Mouse (Mus musculus): ENCODE measurements around the gene Tst. TPM values are rescaled to one million over a fixed set of nuclear protein-coding genes. Genes with fewer than 3 reads are reported as not detected.

Tst gene
- polyA plus RNA-seq, 1 experiment from 2014 or later: 88.7 TPM

- Histone ChIP-seq H3K4me2 (peak overlapping the region; percentile 88), H3K4me3 (peak overlapping the region; percentile 74), H3K27ac (peak overlapping the region; percentile 69), H3K27me3 (peaks cover 5% of the 10 kb centered on the region; the same call in 1 of the 2 replicates), H3K4me1 (peaks cover 27% of the 10 kb centered on the region), H3K36me3 (peaks cover under 1% of the 10 kb centered on the region; the same call in 1 of the 2 replicates), H3K9ac (peak overlapping the region; percentile 63), H3K9me3 (no peaks in the 10 kb centered on the region)
- 15% methylated on average over 3 of the region's 3 CpGs for WGBS
- no peak for ATAC-seq (ENCODE audit: borderline replicate concordance, extremely low read depth, low FRiP score, low TSS enrichment)
These were observed 23.4 kb upstream of the Tst start for GRCm38 (mm10) chr15:78429139-78429459.

GRCm38 (mm10) chr15:78428391-78429138, 22.9 kb upstream of the Tst start, which contains the start of gene Kctd17:
Gene Kctd17, plus strand, starts transcription at chr15:78428564.
- Histone ChIP-seq H3K4me1 (peaks cover 27% of the 10 kb centered on the region), H3K4me2 (peak within 1 kb of the TSS; percentile 88), H3K27ac (peak within 1 kb of the TSS; percentile 69), H3K27me3 (peaks cover 6% of the 10 kb centered on the region; the same call in 1 of the 2 replicates), H3K9ac (peak within 1 kb of the TSS; percentile 63), H3K9me3 (no peaks in the 10 kb centered on the region), H3K36me3 (no peaks in the 10 kb centered on the region), H3K4me3 (peak within 1 kb of the TSS; percentile 74)
- under 1% methylated on average over 45 of the region's 52 CpGs for WGBS
- peak; percentile 90 for ATAC-seq (ENCODE audit: borderline replicate concordance, extremely low read depth, low FRiP score, low TSS enrichment)

- 60% methylated on average over 4 of the region's 4 CpGs for WGBS
- Histone ChIP-seq H3K27me3 (peaks cover 6% of the 10 kb centered on the region; the same call in 1 of the 2 replicates), H3K4me1 (peaks cover 29% of the 10 kb centered on the region), H3K9me3 (no peaks in the 10 kb centered on the region), H3K27ac (no peak overlapping the region), H3K4me3 (no peak overlapping the region), H3K9ac (no peak overlapping the region), H3K4me2 (no peak overlapping the region), H3K36me3 (no peaks in the 10 kb centered on the region)
- no peak for ATAC-seq (ENCODE audit: borderline replicate concordance, extremely low read depth, low FRiP score, low TSS enrichment)
These were observed 19.5 kb upstream of the Tst start for GRCm38 (mm10) chr15:78425230-78425629.

GRCm38 (mm10) chr15:78424507-78424906, 18.8 kb upstream of the Tst start:
- peaks cover 22% of the 10 kb centered on the region for H3K4me1 ChIP-seq
- no peak for ATAC-seq (ENCODE audit: borderline replicate concordance, extremely low read depth, low FRiP score, low TSS enrichment)
- H3K9ac ChIP-seq: no peak overlapping the region
- H3K9me3 ChIP-seq: no peaks in the 10 kb centered on the region
- 19% methylated on average over 11 of the region's 11 CpGs for WGBS
- H3K4me3 ChIP-seq: no peak overlapping the region
- no peak overlapping the region for H3K4me2 ChIP-seq
- no peaks in the 10 kb centered on the region for H3K36me3 ChIP-seq
- H3K27ac ChIP-seq: no peak overlapping the region
- peaks cover 6% of the 10 kb centered on the region; the same call in 1 of the 2 replicates for H3K27me3 ChIP-seq

- peak overlapping the region; percentile 35; the same call in 1 of the 2 replicates for H3K4me2 ChIP-seq
- peaks cover 6% of the 10 kb centered on the region; the same call in 1 of the 2 replicates for H3K27me3 ChIP-seq
- no peaks in the 10 kb centered on the region for H3K36me3 ChIP-seq
- peaks cover 5% of the 10 kb centered on the region for H3K4me1 ChIP-seq
- WGBS: 14% methylated on average over 16 of the region's 16 CpGs
- H3K27ac ChIP-seq: no peak overlapping the region
- H3K9me3 ChIP-seq: no peaks in the 10 kb centered on the region
- no peak overlapping the region for H3K4me3 ChIP-seq
- ATAC-seq (ENCODE audit: borderline replicate concordance, extremely low read depth, low FRiP score, low TSS enrichment): 0 out of 2 replicates have a peak, but pooled peaks have one; percentile 70
- H3K9ac ChIP-seq: no peak overlapping the region
These were observed 16.6 kb upstream of the Tst start for GRCm38 (mm10) chr15:78422046-78422956.

GRCm38 (mm10) chr15:78420395-78420794, 14.7 kb upstream of the Tst start:
- H3K36me3 ChIP-seq: no peaks in the 10 kb centered on the region
- no peak overlapping the region for H3K27ac ChIP-seq
- H3K4me3 ChIP-seq: no peak overlapping the region
- ATAC-seq (ENCODE audit: borderline replicate concordance, extremely low read depth, low FRiP score, low TSS enrichment): no peak
- H3K27me3 ChIP-seq: peaks cover 6% of the 10 kb centered on the region; the same call in 1 of the 2 replicates
- no peak overlapping the region for H3K9ac ChIP-seq
- H3K9me3 ChIP-seq: no peaks in the 10 kb centered on the region
- H3K4me1 ChIP-seq: peaks cover 17% of the 10 kb centered on the region
- 78% methylated on average over 13 of the region's 13 CpGs for WGBS
- H3K4me2 ChIP-seq: no peak overlapping the region

- H3K27ac ChIP-seq: peak overlapping the region; percentile 92
- no peak overlapping the region for H3K4me3 ChIP-seq
- no peaks in the 10 kb centered on the region for H3K27me3 ChIP-seq
- H3K4me2 ChIP-seq: no peak overlapping the region
- H3K9me3 ChIP-seq: no peaks in the 10 kb centered on the region
- peak; percentile 72; the same call in 1 of the 2 replicates for ATAC-seq (ENCODE audit: borderline replicate concordance, extremely low read depth, low FRiP score, low TSS enrichment)
- 15% methylated on average over 4 of the region's 4 CpGs for WGBS
- no peaks in the 10 kb centered on the region for H3K36me3 ChIP-seq
- no peak overlapping the region for H3K9ac ChIP-seq
- peaks cover 12% of the 10 kb centered on the region for H3K4me1 ChIP-seq
These were observed 11.2 kb upstream of the Tst start for GRCm38 (mm10) chr15:78416937-78417336.

- 87% methylated on average over 8 of the region's 8 CpGs for WGBS
These were observed 8.4 kb upstream of the Tst start for GRCm38 (mm10) chr15:78414157-78414556.

GRCm38 (mm10) chr15:78413719-78414117, 8.0 kb upstream of the Tst start:
- no peak overlapping the region for H3K4me2 ChIP-seq
- H3K9ac ChIP-seq: no peak overlapping the region
- H3K27me3 ChIP-seq: peaks cover 18% of the 10 kb centered on the region; the same call in 1 of the 2 replicates
- no peak for ATAC-seq (ENCODE audit: borderline replicate concordance, extremely low read depth, low FRiP score, low TSS enrichment)
- 56% methylated on average over 1 of the region's 1 CpGs for WGBS
- peaks cover 27% of the 10 kb centered on the region for H3K4me1 ChIP-seq
- H3K36me3 ChIP-seq: 0 out of 2 replicates have a peak, but pooled peaks cover 3% of the 10 kb centered on the region
- H3K4me3 ChIP-seq: no peak overlapping the region
- H3K27ac ChIP-seq: no peak overlapping the region
- H3K9me3 ChIP-seq: no peaks in the 10 kb centered on the region

More at GRCm38 (mm10) chr15:78414157-78414556, 8.4 kb upstream of the Tst start:
- H3K27me3 ChIP-seq: peaks cover 18% of the 10 kb centered on the region; the same call in 1 of the 2 replicates
- no peak overlapping the region for H3K9ac ChIP-seq
- no peak overlapping the region for H3K4me2 ChIP-seq
- H3K9me3 ChIP-seq: no peaks in the 10 kb centered on the region
- peaks cover 27% of the 10 kb centered on the region for H3K4me1 ChIP-seq
- H3K4me3 ChIP-seq: no peak overlapping the region
- ATAC-seq (ENCODE audit: borderline replicate concordance, extremely low read depth, low FRiP score, low TSS enrichment): no peak
- H3K27ac ChIP-seq: no peak overlapping the region
- H3K36me3 ChIP-seq: 0 out of 2 replicates have a peak, but pooled peaks cover 3% of the 10 kb centered on the region

GRCm38 (mm10) chr15:78413083-78413718, 7.5 kb upstream of the Tst start:
- Histone ChIP-seq H3K9me3 (no peaks in the 10 kb centered on the region), H3K4me3 (no peak overlapping the region), H3K9ac (no peak overlapping the region), H3K36me3 (0 out of 2 replicates have a peak, but pooled peaks cover 3% of the 10 kb centered on the region), H3K27ac (no peak overlapping the region), H3K4me1 (peaks cover 27% of the 10 kb centered on the region), H3K4me2 (no peak overlapping the region), H3K27me3 (peaks cover 18% of the 10 kb centered on the region; the same call in 1 of the 2 replicates)
- ATAC-seq (ENCODE audit: borderline replicate concordance, extremely low read depth, low FRiP score, low TSS enrichment): peak; percentile 29; the same call in 1 of the 2 replicates
- 82% methylated on average over 14 of the region's 14 CpGs for WGBS

- WGBS: 27% methylated on average over 12 of the region's 12 CpGs
- Histone ChIP-seq H3K9me3 (no peaks in the 10 kb centered on the region), H3K4me2 (peak overlapping the region; percentile 50), H3K4me1 (peaks cover 36% of the 10 kb centered on the region), H3K4me3 (peak overlapping the region; percentile 18), H3K9ac (no peak overlapping the region), H3K27me3 (peaks cover 18% of the 10 kb centered on the region; the same call in 1 of the 2 replicates), H3K36me3 (0 out of 2 replicates have a peak, but pooled peaks cover 3% of the 10 kb centered on the region), H3K27ac (no peak overlapping the region)
- no peak for ATAC-seq (ENCODE audit: borderline replicate concordance, extremely low read depth, low FRiP score, low TSS enrichment)
These were observed 3.9 kb upstream of the Tst start for GRCm38 (mm10) chr15:78409570-78410052.
